Mouse (Mus musculus) testis, postnatal 14 days (tissue): ENCODE results near the gene Trmt1l.
A peak's percentile ranks its signal among the peaks of the same experiment; 100 is the strongest.

Experiments used
- DNase-seq: peaks from one replicate; pipeline ENCODE4 v3.0.0; 2021; ENCODE audit warnings: low spot score

Gene Trmt1l

GRCm38 (mm10) chr1:151494711-151495110, 66.4 kb downstream of the Trmt1l start:
- DNase-seq: no peak

DNA sequence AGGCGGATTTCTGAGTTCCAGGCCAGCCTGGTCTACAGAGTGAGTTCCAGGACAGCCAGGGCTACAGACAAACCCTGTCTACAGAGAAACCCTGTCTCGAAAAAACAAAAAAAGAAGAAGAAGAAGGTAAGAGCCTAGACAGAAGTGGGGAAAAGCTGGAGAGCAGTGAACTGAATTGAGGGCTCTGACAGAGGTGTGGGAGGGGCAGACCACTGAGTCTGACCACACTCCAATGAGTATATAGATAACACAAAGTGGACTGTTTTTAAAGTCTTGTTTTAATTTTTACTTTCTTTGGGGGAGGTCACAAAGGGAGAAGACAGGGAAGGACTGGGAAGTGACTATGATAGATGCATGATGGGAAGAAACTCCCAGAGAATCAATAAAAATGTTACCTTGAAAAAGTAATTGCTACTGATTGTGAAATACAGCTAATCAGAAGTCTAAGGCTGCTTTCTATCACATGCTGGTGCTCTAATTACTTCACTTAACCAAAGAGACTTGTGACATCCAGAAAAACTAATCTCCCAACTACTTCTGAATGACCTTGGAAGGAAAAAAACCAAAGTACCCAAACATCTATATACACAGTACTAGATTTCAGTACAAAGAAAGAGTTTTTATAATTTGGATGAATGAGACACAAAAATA, 67.4 kb downstream of the Trmt1l start:
- no peak for DNase-seq

DNA sequence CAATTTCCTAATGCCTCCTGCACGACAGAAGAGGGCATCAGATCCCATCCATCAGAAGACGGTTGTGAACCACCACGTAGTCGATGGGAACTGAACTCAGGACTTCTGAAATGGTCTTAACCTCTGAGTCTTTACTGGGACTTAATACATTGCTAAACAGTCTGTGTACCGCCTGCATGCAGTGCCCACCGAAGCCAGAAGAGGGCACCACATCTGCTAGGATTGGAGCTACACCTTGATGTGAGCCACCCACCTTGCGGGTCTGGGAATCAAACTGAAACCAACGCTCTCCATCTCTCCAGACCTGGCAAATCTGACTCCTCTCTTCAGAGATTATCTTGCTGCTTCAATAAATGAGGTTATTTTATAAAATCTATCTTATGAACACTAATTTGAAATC, 68.7 kb downstream of the Trmt1l start:
- DNase-seq: peak; percentile 39

GRCm38 (mm10) chr1:151497942-151498341, 69.6 kb downstream of the Trmt1l start:
- no peak for DNase-seq

DNA sequence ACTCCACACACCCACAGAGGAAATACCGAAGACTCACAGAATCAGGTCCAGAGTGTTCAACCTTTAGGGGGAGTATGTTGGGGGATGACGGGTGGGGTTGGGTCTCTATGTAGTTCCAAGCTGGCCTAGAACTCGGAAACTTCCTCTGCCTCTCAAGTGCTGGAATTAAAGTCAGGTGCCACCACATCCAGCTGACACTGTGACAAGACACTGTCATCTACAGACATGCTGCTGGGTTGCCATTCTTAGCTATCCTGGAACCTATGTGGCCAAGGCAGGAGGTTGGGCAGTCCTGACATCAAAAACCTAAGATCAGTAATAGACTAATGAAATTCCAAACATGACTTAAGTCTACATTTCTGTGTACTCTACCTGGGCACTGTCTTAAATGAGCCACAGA, 70.0 kb downstream of the Trmt1l start:
- no peak for DNase-seq

DNA sequence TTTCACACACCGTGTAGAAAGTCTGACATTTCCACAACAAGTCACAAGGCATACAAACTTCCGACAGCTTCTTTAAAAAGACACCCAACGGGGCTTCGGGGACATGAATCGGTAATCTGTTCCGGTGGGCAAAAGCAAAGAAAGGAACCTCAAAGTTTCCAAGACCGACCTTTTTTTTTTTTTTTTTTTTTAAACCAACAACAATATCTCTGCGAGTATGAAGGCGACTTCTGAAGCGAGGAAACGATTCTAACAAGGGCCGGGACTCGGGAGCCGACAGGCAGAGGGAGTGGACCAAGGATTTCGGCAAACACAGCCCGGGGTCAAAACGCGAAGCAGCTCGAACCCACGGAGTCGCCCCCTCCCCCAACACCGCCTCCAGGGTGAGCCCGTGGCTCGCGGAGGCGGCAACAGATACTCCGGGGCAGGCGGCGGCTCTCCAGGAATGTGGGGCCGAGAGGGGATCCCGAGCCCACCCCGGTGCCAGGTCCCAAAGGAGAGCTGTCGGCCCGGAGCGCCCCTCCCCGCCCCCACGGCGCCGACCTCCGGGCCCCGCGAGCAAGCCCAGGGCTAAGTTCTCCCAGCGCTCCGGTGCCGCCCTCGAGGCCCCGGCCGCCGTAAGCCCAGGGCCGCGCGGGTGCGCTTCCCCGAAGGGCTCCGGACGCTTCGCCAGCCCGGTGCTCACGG, 71.6 kb downstream of the Trmt1l start:
- DNase-seq: peak; percentile 80

DNA sequence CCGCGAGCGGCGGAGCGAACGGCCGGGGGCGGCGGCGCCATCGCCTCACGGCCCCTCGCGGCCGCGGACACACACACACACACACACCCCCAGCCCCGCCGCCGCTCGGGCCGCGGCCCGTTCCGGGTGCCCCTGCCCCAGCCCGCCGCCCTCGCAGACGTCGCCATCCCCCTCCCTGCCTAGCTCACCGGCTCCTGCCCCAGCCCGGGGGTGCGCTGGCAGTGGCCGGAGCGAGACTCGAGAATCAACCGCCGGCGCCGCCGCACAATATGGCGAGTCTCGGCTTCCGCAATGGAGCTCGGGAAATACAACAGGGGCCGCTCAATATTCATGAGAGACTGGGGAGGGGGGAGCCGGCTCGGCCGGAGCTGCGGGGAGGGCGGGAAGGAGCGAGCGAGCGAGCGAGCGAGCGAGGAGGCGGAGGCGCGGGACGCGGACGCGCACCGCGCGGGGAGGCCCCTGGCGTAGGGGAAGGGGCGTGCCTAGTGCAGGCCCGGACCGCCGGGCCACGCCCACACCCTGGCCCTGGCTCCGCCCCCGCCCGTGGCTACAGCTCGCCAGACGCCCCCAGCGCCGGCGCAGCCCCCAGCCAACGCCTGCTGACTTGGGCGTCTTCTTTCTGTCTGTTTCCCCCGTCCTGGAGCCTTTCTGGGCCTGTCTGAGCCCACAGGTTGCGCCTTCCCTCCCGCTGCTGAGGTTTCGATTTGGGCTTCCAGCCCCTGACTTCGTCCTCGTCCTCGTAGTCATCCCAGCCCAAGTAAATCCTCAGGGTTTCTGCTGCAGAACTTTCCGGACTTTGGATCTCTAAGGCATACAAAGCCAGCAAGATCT, 72.4 kb downstream of the Trmt1l start, which contains the start of gene Rnf2:
Gene Rnf2 (minus strand): TSS at position 425 of the 831 bp plus-strand sequence.
- DNase-seq: peak; percentile 93
